Mouse (Mus musculus) limb, embryonic 11.5 days (tissue): Measurements from ENCODE around the gene Tenm2. TPM values are rescaled to one million over a fixed set of nuclear protein-coding genes. Genes with fewer than 3 reads are reported as not detected.

Experiments
- ATAC-seq: fragments of 200-750 bp; cut with Nextera tagmentation; 2 replicates; pipeline ENCODE4 v1.8.0; 2017; ENCODE audit warnings: low read depth; ENCODE audit not compliant: insufficient number of reproducible peaks, low FRiP score, low TSS enrichment
- DNase-seq: peaks from one replicate; pipeline ENCODE4 v3.0.0-alpha.2; 2015; ENCODE audit warnings: low spot score
- H3K27ac ChIP-seq: fragments of 300-500 bp; sonication (generic); replicated peaks from 2 replicates; pipeline ENCODE4 v1.5.1; 2014; ENCODE audit warnings: low read depth, mild to moderate bottlenecking, low read length
- H3K27me3 ChIP-seq: fragments of 300-500 bp; sonication (generic); 2 replicates; pipeline ENCODE4 v1.6.1; 2014; ENCODE audit warnings: mild to moderate bottlenecking, low read length, mixed read lengths; ENCODE audit not compliant: control insufficient read depth, insufficient read depth
- H3K36me3 ChIP-seq: fragments of 300-500 bp; sonication (generic); 2 replicates; pipeline ENCODE4 v1.6.1; 2014; ENCODE audit warnings: mild to moderate bottlenecking, low read length, moderate library complexity, mixed read lengths; ENCODE audit not compliant: control insufficient read depth, insufficient read depth
- H3K4me1 ChIP-seq: fragments of 300-500 bp; sonication (generic); 2 replicates; pipeline ENCODE4 v1.6.1; 2014; ENCODE audit warnings: low read length, mixed read lengths; ENCODE audit not compliant: control insufficient read depth, insufficient read depth
- H3K4me2 ChIP-seq: fragments of 300-500 bp; sonication (generic); 2 replicates; pipeline ENCODE4 v1.6.1; 2014; ENCODE audit warnings: low read depth, mild to moderate bottlenecking, moderate library complexity; ENCODE audit not compliant: severe bottlenecking
- H3K4me3 ChIP-seq: fragments of 300-500 bp; sonication (generic); 2 replicates; pipeline ENCODE4 v1.5.1; 2014; ENCODE audit warnings: low read depth, low read length
- H3K9ac ChIP-seq: fragments of 300-500 bp; sonication (generic); 2 replicates; pipeline ENCODE4 v1.6.1; 2014; ENCODE audit warnings: mild to moderate bottlenecking, low read length
- H3K9me3 ChIP-seq: fragments of 300-500 bp; sonication (generic); 2 replicates; pipeline ENCODE4 v1.6.1; 2016; ENCODE audit warnings: low read length; ENCODE audit not compliant: control insufficient read depth
- WGBS: fragments of 180-500 bp; shearing (Covaris S2); extraction: QIAGEN DNeasy Blood & Tissue Kit; methylation state at CpG from one replicate; pipeline ENCODE4 v1.1.7; 2014; 5-methylcytosine and 5-hydroxymethylcytosine counted together
- polyA plus RNA-seq: library from polyadenylated mRNA; unstranded; fragments of >200 nt; fragmentation: Nextera tagmentation; extraction: Ambion mirVana; gene quantifications from 2 replicates; pipeline ENCODE4 v1.2.1, GENCODE M21; 2014

The Tenm2 gene
- polyA plus RNA-seq, 1 experiment from 2014 or later: 0.44 TPM

DNA sequence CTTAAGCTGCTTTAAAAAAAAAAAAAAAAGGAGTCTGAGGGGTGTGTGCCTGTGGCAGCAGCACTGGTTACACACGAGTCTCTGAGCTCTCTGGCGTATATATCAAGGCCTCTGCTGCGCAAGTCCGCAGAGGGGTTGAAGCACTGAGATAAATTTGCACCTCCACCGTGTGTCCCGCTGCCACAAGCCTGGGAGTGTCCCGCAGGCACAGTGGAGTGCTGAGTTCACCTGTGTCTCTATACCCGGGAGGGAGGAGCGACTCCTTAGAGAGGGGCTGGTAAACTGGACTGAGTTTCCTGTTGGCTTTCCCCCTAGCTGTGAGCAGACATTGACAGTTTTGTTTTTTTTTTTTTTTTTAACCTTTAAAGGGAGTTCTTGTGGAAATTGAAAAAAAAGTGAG lies 1082.8 kb downstream of the Tenm2 start:
- DNase-seq (peak; percentile 27), ATAC-seq (no peak)
- Histone ChIP-seq H3K4me3 (no peak overlapping the region), H3K4me2 (no peak overlapping the region), H3K9me3 (no peaks in the 10 kb centered on the region), H3K9ac (no peak overlapping the region), H3K4me1 (0 out of 2 replicates have a peak, but pooled peaks cover 6% of the 10 kb centered on the region), H3K36me3 (no peaks in the 10 kb centered on the region), H3K27ac (no peak overlapping the region), H3K27me3 (0 out of 2 replicates have a peak, but pooled peaks cover 2% of the 10 kb centered on the region)
- WGBS: 15% methylated on average over 9 of the region's 9 CpGs

DNA sequence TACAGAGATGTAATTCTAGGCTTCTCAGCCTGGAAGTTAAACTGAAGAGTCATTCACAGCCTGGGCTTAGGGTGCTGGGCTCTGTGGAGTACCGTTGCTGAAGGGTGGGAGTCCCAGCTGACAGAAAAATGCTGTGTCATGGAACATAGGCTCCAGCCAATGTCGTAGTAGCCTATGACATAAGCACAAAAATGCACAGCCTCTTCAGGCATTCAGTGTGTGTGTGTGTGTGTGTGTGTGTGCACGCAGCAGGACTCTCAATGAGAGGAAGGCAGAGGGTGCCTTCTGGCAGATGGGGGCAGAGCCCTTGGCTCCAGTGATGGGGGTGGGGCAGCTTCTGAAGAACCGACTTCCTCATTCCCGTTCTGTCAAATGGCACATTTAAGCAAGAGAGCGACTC lies 1083.5 kb downstream of the Tenm2 start:
- ATAC-seq (no peak), DNase-seq (peak; percentile 28)
- Histone ChIP-seq H3K27me3 (0 out of 2 replicates have a peak, but pooled peaks cover 2% of the 10 kb centered on the region), H3K27ac (no peak overlapping the region), H3K9ac (no peak overlapping the region), H3K4me1 (0 out of 2 replicates have a peak, but pooled peaks cover 6% of the 10 kb centered on the region), H3K4me2 (peak overlapping the region; percentile 17; the same call in 1 of the 2 replicates), H3K4me3 (no peak overlapping the region), H3K9me3 (no peaks in the 10 kb centered on the region), H3K36me3 (no peaks in the 10 kb centered on the region)
- WGBS: 20% methylated on average over 6 of the region's 6 CpGs

DNA sequence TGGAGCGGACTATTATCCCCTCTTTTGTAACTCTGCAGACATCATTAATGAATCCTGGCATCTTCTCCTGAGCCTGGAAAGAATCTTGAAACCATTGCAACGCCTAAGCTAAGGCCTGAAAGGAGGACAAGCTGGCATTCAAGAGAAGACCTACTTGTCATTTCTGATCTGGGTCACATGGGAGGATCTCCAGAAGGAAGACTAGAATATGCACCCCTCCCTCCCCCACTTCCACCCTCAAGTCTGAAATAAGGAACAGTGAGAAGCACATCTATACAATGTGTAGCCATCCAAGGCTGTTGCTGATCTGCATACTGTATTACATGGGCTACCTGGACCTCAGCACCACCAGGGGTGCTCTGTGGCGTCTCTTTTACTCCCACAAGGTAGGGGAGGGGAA lies 1086.7 kb downstream of the Tenm2 start:
- no peak overlapping the region for H3K4me2 ChIP-seq
- H3K36me3 ChIP-seq: no peaks in the 10 kb centered on the region
- DNase-seq (no peak), ATAC-seq (no peak)
- H3K4me3 ChIP-seq: no peak overlapping the region
- 89% methylated on average over 3 of the region's 3 CpGs for WGBS
- 0 out of 2 replicates have a peak, but pooled peaks cover 2% of the 10 kb centered on the region for H3K27me3 ChIP-seq
- no peak overlapping the region for H3K9ac ChIP-seq
- no peaks in the 10 kb centered on the region for H3K9me3 ChIP-seq
- 0 out of 2 replicates have a peak, but pooled peaks cover 6% of the 10 kb centered on the region for H3K4me1 ChIP-seq
- no peak overlapping the region for H3K27ac ChIP-seq

DNA sequence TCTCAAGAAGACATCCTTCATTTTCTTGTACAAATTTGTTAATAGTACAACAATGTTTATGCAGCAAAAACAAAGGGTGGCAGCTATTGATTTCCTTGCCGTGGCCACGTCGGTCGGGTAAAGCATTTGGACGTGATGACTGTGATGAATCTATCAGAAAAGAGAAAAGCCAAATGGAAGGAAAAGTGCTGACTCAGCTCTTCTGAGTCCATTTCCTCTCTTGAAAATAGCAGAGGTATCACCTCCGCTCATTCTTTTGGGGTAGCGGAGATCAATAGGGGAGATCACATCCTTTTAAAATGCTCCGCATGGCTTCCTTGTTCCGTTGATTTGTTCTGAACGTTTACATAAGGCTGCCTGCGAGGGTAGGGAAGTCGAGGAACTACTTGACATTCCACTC lies 1090.7 kb downstream of the Tenm2 start:
- no peaks in the 10 kb centered on the region for H3K9me3 ChIP-seq
- H3K27me3 ChIP-seq: 0 out of 2 replicates have a peak, but pooled peaks cover 2% of the 10 kb centered on the region
- H3K4me2 ChIP-seq: no peak overlapping the region
- no peaks in the 10 kb centered on the region for H3K4me1 ChIP-seq
- no peak overlapping the region for H3K4me3 ChIP-seq
- H3K36me3 ChIP-seq: no peaks in the 10 kb centered on the region
- ATAC-seq (no peak), DNase-seq (no peak)
- no peak overlapping the region for H3K9ac ChIP-seq
- no peak overlapping the region for H3K27ac ChIP-seq
- WGBS: 87% methylated on average over 12 of the region's 12 CpGs

DNA sequence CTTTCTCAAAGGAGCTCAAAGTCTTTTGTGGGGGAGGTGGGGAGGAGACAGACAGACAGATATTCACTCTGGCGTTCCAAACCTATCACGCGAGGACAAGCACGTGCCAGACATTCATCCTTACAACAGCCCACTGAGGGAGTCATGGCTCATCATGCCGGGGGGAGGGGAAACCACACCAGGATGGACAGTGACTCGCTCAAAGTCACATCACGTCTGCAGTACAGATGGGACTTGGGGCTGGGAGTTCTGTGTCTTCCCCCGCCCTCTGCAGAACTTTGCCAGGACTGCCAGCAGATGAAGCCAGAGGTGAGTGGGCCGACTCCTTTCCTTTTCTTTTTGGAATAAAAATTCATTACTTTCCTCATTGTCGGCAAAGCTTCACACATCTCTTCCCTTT lies 1095.4 kb downstream of the Tenm2 start:
- DNase-seq (no peak), ATAC-seq (no peak)
- H3K36me3 ChIP-seq: no peaks in the 10 kb centered on the region
- H3K9ac ChIP-seq: no peak overlapping the region
- no peaks in the 10 kb centered on the region for H3K27me3 ChIP-seq
- no peaks in the 10 kb centered on the region for H3K4me1 ChIP-seq
- no peaks in the 10 kb centered on the region for H3K9me3 ChIP-seq
- no peak overlapping the region for H3K27ac ChIP-seq
- no peak overlapping the region for H3K4me3 ChIP-seq
- WGBS: 89% methylated on average over 10 of the region's 10 CpGs
- H3K4me2 ChIP-seq: no peak overlapping the region

DNA sequence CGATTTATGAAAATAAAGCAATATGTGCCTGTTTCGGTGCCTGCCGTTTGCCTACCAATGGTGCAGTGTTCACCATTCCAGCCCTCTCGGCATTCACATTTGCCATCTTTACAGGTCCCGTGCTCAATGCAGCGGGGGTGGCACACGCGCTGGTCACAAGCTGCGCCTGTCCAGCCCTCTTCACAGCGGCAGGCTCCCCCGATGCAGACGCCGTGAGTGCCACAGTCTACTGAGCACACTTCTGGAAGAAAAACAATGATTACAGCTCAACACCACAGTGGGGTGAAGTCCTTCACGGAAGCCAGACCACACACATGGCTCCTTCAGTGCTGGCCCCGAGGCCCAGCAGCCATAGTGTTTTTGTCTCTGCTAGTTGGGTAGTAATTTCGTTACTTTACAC lies 1096.2 kb downstream of the Tenm2 start:
- ATAC-seq: no peak
- H3K9me3 ChIP-seq: no peaks in the 10 kb centered on the region

DNA sequence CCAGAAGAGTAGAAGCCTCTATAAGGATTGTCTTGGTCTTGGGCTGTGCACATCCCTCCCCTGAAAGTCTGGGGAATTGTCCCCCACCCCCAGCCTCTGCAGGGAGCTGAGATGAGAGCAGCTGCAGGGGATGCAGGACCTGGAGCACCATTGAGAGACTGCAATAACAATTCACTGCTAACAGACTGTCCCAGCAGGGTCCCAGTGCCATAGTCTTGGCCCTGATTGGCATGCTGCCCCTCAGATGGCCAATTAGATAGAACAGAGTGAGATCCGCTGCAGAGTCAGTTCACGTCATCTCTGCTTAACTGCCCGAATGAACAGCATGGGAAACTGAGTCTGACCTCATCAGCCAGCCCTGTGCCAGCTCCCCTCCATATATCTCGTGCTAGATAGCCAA lies 1097.9 kb downstream of the Tenm2 start:
- no peak for ATAC-seq
- H3K9ac ChIP-seq: no peak overlapping the region
- no peak overlapping the region for H3K4me2 ChIP-seq
- no peaks in the 10 kb centered on the region for H3K36me3 ChIP-seq
- H3K4me3 ChIP-seq: no peak overlapping the region
- no peaks in the 10 kb centered on the region for H3K9me3 ChIP-seq
- H3K4me1 ChIP-seq: no peaks in the 10 kb centered on the region
- DNase-seq: no peak
- 77% methylated on average over 4 of the region's 4 CpGs for WGBS
- H3K27ac ChIP-seq: no peak overlapping the region
- no peaks in the 10 kb centered on the region for H3K27me3 ChIP-seq

More for the DNA sequence above, 1096.2 kb downstream of the Tenm2 start:
- DNase-seq: no peak
- 80% methylated on average over 16 of the region's 16 CpGs for WGBS
- Histone ChIP-seq H3K36me3 (no peaks in the 10 kb centered on the region), H3K4me3 (no peak overlapping the region), H3K27me3 (no peaks in the 10 kb centered on the region), H3K4me2 (no peak overlapping the region), H3K9ac (no peak overlapping the region), H3K4me1 (no peaks in the 10 kb centered on the region), H3K27ac (no peak overlapping the region)

DNA sequence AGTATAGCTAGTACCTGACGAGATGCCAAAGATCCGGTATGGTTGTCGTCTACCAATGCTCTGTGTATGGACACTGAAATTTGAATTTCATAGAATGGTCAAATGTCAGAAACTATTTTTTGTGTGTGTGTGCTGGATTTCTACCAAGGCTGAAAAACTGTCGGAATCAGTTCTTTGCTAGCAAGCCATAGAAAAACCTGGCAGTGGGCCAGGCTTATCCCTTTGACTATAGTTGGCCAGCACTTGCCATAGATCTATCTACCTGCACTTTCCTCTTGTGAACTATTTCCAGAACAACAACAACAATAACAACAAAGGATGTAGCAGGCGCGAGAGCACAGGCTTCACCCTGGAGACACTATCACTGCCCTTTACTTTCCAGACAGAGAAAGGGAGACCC lies 1098.5 kb downstream of the Tenm2 start:
- no peaks in the 10 kb centered on the region for H3K4me1 ChIP-seq
- no peaks in the 10 kb centered on the region for H3K27me3 ChIP-seq
- H3K9me3 ChIP-seq: no peaks in the 10 kb centered on the region
- 90% methylated on average over 6 of the region's 6 CpGs for WGBS
- H3K4me3 ChIP-seq: no peak overlapping the region
- H3K36me3 ChIP-seq: no peaks in the 10 kb centered on the region
- H3K9ac ChIP-seq: no peak overlapping the region
- no peak overlapping the region for H3K27ac ChIP-seq
- ATAC-seq: no peak
- DNase-seq: no peak
- H3K4me2 ChIP-seq: no peak overlapping the region

DNA sequence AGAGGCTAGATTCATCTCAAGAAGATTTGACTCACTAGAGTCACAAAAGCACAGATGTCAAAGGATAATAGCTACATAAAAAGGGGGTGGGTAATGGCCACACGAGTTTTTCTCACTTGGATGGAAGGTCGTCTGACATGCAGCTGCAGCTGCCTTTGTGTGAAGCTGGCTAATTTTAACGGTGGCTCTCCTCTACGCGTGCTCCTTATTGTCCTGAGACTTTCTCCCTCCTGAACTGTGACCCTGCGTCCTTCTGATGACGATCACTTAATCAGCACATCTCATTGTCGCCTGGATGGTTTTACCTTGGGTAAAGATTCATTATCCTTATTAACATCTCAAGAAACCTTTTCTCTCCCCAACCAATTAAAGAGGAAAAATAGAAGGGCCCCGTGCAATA lies 1101.1 kb downstream of the Tenm2 start:
- 66% methylated on average over 9 of the region's 9 CpGs for WGBS
- Histone ChIP-seq H3K36me3 (no peaks in the 10 kb centered on the region), H3K4me2 (no peak overlapping the region), H3K9ac (no peak overlapping the region), H3K27ac (no peak overlapping the region), H3K4me1 (no peaks in the 10 kb centered on the region), H3K27me3 (no peaks in the 10 kb centered on the region), H3K9me3 (no peaks in the 10 kb centered on the region), H3K4me3 (no peak overlapping the region)
- ATAC-seq: no peak
- DNase-seq: no peak
